Mouse (Mus musculus): Measurements from ENCODE around the gene Polr2b.

Polr2b gene

DNA sequence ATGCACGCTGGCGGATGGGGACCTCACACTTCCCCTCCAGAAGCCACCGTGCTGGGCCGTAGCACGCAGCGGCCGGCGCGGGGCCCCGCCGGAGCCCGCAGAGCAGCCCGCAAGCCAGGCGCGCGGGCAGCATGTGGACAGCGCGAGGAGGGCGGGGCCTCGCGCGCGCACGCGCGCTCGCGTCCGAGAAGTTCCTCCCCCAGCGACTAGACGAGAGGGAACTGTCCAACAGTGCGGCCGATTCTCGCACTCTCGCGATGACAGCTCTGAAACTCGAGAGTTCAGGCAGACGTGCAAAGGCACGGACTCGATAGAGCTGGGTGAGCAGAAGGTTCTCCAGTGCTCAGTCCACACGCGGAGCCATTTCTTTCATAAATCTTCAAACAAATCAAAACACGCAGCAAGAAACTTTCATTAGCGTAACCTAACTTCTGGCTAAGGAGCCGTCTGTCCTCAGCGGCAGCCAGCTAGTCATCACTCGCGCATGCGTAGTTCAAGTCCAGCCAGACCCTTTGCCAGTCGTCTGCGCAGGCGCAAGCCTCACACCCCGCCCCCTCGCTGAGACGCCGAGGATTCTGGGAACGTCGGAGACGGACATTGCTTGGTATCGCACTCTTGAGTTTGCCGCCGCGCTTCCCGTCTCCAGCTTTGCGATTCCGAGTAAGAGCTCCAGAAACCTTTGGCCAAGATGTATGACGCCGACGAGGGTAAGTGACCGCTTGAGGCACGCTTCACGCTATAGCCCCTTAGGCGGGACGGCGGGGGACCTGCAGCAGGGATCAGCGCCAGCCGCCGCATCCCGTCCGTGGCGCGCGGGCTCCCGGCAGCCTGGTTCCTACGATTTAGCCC is at the start of gene Polr2b, which contains the start of gene Noa1:
TSS of gene Polr2b (plus strand) at position 224 of the 849 bp plus-strand sequence.
TSS of gene Noa1 (minus strand) at position 161 of the 849 bp plus-strand sequence.
- in situ Hi-C loops (cut with MboI, MseI), result no loop called here

GRCm38 (mm10) chr5:77261137-77261536 is 48.8 kb upstream of the Polr2b start:
- in situ Hi-C loops (cut with MboI, MseI), result no loop called here

DNA sequence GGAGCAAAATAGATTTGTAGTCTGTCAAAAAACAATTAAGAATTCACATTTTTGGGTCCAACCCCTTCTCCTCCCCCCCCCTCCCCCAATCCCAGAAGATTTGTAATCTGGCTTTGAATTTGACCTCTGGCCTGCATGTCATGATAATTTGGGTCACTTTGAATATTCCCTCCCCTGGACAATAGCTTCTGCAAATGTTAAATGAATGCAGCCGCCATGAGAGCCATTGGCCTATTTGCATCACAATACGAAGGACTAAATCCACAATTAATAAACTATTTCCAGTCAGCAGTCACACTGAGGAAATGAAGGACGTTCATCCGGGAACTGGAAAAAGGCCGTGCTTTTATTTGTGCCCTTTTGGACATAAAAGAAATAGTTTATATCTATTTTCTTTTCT is 47.8 kb upstream of the Polr2b start:
- in situ Hi-C loops (cut with MboI, MseI), result no loop called here

DNA sequence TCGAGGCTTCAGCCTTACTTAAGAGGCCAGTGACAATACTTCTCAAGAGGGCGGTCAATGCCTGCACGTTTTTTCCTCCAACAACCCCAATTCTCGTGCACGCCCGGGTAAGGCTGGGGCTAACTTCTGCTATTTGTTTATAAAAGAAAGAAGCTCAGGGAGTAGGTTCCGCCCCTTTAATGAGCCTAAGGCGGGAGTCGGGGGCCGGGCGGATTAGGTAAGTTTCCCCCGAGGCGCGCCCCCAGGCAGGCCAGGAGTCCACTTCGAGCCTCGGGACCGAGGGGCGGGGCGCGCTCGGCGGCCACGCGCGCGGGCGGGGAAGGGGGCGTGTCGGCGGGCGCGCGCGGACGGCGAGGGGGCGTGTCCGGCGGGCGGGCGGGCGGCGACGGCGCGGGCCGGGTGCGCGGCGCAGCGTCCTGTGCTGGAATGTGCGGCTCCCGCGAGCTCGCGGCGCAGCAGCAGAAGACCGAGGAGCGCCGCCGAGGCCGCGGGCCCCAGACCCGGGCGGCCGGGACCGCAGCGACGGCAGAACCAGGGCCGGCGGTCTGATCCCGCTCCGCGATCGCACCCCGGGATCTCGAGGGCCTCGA is 44.8 kb upstream of the Polr2b start, which contains the start of gene Rest:
TSS of gene Rest (plus strand) at position 411 of the 590 bp plus-strand sequence.
- in situ Hi-C loops (cut with MboI, MseI), result no loop called here

DNA sequence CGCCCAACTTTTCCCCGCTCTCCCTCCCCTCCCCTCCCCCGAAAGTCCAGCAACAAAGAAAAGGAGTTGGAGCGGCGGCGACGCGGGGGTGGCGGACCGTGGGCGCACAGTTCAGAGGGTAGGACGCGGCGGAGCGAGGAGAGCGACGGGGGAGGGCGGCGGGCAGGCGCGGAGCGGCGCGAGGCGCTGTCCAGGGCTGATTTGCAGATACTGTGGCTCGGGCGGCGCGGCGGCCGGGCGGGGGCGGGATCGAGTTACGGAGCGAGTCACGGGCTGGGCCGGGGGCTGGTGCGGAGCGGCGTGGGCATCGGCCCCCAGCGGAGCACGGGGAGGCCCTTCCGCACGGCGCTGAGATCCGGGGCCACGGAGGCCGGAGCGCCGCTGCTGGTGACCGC is 44.3 kb upstream of the Polr2b start:
- in situ Hi-C loops (cut with MboI, MseI), result no loop called here

DNA sequence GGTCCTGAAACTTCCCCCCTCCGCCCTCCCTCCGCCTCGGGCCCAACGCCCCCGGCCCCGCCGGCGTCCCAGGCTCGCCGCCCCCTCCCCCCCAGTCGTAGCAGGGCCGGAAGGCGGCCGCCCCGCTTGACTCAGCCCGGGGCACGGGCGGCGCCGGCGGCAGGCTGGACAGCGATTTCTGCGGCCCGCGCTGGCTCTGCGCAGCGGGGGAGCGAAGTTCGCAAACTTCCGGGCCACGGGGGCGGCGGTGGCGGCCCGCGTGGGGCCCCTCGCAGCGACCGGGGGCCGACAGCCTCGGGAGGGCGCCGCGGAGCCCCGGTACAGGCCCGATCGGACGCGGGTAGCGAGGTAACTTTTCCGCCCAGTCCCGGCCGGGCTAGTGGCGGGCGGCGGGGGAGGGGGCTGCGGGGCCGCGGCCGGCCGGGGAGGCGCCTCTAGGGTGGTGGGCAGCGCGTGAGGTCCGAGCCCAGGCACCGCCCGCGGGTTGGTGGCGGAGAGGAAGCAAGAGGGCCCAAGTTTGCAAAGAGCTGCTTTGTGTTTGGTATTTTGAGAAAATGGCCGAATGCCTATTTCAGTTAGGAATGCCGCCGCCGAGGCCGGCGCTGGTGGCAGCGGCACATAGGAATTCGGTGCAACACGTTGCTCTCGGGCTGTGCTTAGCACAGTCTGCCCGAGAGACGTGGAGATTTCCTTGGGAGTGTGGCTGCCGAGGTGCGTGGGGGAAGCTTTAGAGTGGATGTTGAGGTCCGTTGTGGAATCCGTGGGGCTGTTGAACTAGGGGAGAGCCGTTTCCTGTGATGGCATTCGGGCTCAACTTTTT is 43.7 kb upstream of the Polr2b start:
- in situ Hi-C loops (cut with MboI, MseI), result no loop called here

DNA sequence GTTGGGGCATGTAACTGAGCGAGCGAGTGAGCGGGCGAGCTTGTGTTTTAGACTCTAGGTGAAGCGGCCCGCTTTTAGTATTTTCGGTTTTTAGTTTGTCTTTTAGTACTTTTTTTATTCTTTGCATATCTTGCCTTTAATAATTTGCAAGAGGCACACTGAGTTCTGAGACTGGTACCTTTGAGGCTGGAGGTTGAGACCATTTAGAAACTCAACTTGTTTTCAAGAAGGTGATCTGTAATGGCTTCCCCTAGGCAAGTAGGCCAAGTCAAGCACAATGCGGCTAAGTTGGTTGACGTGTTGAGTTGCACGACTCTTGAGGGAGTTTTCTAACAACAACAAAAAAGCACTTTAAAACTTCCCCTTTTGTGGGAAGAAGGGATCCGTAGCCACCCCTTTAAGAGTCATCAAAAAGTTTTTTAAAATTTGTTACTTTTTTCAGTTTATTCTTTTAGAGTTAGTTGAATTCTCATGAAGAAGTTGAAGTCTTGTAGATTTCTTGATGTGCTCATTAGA is 43.0 kb upstream of the Polr2b start:
- in situ Hi-C loops (cut with MboI, MseI), result no loop called here

- in situ Hi-C loops (cut with MboI, MseI), result no loop called here
Measured at GRCm38 (mm10) chr5:77267441-77267840, 42.5 kb upstream of the Polr2b start.

GRCm38 (mm10) chr5:77267957-77268624 is 41.9 kb upstream of the Polr2b start:
- in situ Hi-C loops (cut with MboI, MseI), result no loop called here

DNA sequence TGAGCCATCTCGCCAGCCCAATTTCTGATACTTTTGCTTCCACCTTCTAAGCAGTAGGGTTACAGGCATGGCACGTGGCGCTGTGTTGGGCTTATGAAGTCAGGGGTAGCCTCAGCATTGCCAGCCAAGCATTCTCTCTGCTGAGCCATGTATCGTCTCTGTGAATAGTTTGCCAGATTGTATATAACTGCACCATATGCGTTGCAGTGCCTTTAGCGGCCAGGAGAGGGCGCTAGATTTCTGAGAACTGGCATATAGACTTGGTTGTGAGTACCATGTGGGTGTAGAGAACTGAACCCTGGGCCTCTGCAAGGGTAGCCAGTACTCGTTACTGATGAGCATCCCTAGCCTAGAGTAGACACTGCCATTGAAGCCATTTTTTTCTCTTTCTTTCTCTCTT is 40.5 kb upstream of the Polr2b start:
- in situ Hi-C loops (cut with MboI, MseI), result no loop called here

GRCm38 (mm10) chr5:77273151-77273550 is 36.8 kb upstream of the Polr2b start:
- in situ Hi-C loops (cut with MboI, MseI), result no loop called here

DNA sequence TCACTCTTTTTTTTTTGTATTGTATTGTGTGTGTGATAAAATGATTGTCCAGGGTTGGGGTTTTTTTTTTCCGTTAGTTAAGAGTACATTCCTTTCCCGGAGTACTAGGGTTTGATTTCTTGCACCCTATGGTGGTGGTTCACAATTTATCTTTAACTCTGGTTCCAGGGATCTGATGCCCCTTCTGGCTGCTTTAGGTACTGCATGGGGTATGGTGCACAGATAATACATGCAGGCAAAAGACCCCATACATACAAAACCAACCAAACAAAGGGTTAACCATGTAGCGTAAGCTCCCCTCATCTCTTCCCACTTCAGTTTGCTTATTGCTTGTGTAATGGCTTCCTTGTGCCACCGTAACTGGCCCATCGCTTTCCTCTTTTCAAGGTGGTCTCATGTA is 34.0 kb upstream of the Polr2b start:
- in situ Hi-C loops (cut with MboI, MseI), result no loop called here

GRCm38 (mm10) chr5:77277204-77277603 is 32.7 kb upstream of the Polr2b start:
- in situ Hi-C loops (cut with MboI, MseI), result no loop called here

DNA sequence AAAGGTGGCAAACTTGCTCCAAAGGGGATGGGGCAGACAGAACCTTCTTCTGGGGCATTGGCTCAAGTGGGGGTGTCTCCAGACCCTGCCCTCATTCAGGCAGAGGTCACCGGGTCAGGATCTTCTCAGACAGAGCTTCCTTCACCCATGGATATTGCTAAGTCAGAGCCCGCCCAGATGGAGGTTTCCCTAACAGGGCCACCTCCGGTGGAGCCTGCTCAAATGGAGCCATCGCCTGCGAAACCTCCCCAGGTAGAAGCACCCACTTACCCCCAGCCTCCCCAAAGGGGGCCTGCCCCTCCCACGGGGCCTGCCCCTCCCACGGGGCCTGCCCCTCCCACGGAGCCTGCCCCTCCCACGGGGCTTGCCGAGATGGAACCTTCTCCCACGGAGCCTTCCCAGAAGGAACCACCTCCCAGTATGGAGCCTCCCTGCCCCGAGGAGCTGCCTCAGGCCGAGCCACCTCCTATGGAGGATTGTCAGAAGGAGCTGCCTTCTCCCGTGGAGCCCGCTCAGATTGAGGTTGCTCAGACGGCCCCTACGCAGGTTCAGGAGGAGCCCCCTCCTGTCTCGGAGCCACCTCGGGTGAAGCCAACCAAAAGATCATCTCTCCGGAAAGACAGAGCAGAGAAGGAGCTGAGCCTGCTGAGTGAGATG is 28.3 kb upstream of the Polr2b start:
- in situ Hi-C loops (cut with MboI, MseI), result no loop called here

DNA sequence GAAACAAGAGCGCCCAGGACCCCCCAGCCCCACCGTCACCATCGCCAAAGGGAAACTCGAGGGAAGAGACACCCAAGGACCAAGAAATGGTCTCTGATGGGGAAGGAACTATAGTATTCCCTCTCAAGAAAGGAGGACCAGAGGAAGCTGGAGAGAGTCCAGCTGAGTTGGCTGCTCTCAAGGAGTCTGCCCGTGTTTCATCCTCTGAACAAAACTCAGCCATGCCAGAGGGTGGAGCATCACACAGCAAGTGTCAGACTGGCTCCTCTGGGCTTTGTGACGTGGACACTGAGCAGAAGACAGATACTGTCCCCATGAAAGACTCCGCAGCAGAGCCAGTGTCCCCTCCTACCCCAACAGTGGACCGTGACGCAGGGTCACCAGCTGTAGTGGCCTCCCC is 27.7 kb upstream of the Polr2b start:
- in situ Hi-C loops (cut with MboI, MseI), result no loop called here

GRCm38 (mm10) chr5:77285685-77286084 is 24.3 kb upstream of the Polr2b start:
- in situ Hi-C loops (cut with MboI, MseI), result no loop called here

GRCm38 (mm10) chr5:77286904-77287303 is 23.0 kb upstream of the Polr2b start:
- in situ Hi-C loops (cut with MboI, MseI), result no loop called here

DNA sequence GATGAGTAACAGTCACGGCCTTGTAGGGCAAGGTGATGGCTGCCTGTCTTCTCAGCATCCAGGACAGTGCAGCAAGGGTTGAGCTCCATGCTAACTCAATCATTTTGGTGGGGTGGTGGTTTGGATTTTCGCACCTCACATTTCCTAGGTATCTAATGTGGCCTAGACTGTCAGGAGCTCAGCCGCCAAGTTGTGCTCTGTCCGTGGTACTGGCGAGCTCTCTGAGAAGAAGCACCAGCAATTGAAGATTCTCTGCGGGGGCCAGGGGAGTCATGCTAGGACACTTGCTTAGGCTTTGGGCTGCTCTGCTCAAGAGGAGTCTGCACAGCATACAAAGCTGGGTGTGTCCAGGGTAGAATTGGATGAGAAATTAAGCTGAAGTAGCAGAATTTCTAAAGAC is 22.0 kb upstream of the Polr2b start:
- in situ Hi-C loops (cut with MboI, MseI), result no loop called here

DNA sequence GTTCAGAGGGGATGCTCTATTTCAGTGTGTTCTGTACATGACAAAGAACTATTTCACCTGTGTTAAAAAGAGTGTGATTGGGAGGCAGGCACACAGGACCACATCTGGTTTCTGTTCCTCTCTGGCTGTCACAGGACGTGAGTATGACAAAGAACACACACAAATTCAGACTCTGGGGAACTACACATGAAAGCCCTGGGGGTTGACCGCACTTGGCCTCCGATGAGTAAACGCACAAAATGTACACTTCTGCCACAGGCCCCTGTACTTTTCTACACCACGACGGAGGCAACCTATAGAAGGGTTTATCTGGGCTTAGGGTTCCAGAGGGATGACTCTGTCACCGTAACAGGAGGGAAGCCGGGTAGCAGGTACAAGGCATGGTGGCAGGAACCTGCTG is 20.3 kb upstream of the Polr2b start:
- in situ Hi-C loops (cut with MboI, MseI), result no loop called here

DNA sequence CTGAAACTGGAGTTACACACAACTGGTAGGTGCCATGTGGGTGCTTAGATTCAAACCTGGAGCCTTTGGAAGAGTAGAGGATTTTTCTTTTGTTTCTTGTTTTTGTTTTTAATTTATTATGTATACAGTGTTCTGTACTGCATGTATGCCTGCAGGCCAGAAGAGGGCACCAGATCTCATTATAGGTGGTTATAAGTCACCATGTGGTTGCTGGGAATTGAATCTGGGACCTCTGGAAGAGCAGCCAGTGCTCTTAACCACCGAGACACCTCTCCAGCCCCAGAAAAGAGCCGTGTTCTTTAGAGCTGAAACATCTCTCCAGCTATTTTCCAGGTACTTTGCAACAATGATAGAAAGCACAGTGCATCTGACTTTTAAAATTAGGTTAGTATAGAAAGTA is 19.3 kb upstream of the Polr2b start:
- in situ Hi-C loops (cut with MboI, MseI), result no loop called here

All from T-helper 17 cell (primary cell).